Mouse (Mus musculus): ENCODE results near the gene AC131692.1.

The AC131692.1 gene

DNA sequence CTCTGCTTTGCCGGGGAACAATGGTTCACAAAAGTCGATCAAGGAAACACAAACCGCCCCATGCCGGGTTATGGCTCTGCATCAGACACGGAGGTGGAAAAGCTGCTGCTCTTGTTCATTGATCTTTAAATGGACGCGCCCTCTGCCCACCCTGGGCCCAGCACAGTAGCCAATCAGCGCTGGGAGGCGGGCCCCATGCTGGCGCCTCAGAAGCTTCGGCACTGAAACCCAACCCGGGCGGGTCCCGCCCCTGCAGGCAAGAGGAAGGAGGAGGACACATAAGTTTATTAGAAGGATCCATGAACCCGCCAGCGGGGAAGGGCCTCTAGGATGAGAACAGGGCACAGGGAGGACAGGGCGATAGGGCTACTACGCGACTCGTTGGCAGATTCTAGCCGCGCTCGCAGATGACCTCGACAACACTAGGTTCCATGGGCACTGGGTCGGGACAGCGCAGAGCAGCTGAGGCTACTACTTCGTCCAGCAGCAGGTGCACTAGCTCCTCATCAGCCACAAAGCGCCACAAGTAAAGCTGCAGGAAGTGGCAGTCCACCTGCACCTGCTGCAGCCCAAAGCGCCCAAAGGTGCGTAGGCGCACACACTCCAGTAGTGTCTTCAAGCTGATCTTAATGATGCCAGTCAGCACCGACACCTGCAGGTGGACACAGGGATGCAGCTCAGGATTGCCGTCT is 26.3 kb upstream of the AC131692.1 start, which contains the start of gene Tm7sf2:
Gene Tm7sf2 (minus strand): TSS at position 650 of the 692 bp plus-strand sequence.
- peak; percentile 93 for DNase-seq (ENCODE audit: low spot score)

- DNase-seq (ENCODE audit: low spot score), result no peak
Measured at GRCm38 (mm10) chr19:6068951-6069350, 25.3 kb upstream of the AC131692.1 start.

DNA sequence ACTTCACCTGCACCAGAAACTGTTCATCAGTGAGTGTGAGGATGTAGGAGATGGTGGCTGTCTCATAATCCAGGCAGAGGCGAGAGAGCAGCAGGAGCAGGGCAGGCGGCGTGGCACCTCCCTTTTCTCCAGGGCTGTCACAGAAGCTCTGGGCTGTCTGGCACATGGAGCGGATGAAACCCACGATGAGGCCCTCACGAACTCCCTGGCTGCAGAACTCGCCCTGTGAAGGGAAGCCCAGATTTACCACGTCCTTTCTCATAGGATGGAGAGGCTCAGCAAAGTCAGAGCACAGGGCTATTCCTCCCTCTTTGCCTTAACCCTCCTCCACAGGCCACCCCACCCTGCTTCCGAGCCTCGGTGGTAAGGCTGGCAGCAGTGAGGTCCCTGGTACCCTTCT is 24.4 kb upstream of the AC131692.1 start:
- no peak for DNase-seq (ENCODE audit: low spot score)

GRCm38 (mm10) chr19:6070571-6071250 is 23.5 kb upstream of the AC131692.1 start:
- no peak for DNase-seq (ENCODE audit: low spot score)

GRCm38 (mm10) chr19:6071261-6071660 is 23.0 kb upstream of the AC131692.1 start:
- no peak for DNase-seq (ENCODE audit: low spot score)

GRCm38 (mm10) chr19:6073889-6074288 is 20.3 kb upstream of the AC131692.1 start:
- no peak for DNase-seq (ENCODE audit: low spot score)

DNA sequence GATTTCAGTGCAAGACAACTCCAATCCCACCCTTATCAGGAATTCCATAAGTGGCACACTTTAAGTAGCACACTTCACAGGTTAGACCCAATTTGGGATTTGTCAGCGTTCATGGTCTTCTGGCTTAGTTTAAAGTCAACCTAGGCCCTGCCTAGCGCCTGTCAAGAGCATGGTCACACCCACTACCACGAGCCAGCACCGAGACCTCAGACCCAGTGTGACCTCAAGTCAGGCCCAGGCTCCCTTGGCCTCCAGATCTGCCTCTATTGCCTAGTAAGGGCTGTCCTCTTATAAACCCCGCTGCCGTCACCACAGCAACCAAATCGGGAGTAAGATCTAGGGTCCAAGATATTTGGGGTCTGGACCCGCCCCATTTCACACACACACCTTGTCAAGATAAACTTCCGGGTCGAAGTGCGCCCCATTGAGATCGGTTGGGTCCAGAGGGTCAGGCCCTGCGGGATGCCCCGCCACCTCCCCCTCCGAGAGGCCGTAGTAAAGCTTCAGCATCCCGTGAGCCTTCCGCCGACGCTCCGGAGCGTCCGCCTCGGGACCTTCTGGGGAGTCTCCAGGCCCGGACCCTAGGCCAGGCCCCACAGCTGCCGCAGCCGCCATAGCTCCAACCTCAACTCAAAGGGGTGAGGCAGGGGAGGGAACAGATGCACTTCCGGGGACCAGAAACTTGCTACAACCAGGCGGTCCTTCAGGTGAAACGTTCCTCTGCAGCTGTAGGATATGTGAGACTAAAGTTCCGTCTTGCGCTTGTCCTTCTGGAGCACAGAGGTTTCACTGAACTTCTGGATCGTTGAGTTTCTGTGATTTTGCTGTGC is 17.4 kb upstream of the AC131692.1 start, which contains the start of gene Vps51:
Gene Vps51 (minus strand): TSS at position 668 of the 830 bp plus-strand sequence.
- peak; percentile 91 for DNase-seq (ENCODE audit: low spot score)

GRCm38 (mm10) chr19:6079983-6080480 is 14.2 kb upstream of the AC131692.1 start, which contains the start of gene Tmem262:
TSS of gene Tmem262 (plus strand) at chr19:6080033.
- no peak for DNase-seq (ENCODE audit: low spot score)

DNA sequence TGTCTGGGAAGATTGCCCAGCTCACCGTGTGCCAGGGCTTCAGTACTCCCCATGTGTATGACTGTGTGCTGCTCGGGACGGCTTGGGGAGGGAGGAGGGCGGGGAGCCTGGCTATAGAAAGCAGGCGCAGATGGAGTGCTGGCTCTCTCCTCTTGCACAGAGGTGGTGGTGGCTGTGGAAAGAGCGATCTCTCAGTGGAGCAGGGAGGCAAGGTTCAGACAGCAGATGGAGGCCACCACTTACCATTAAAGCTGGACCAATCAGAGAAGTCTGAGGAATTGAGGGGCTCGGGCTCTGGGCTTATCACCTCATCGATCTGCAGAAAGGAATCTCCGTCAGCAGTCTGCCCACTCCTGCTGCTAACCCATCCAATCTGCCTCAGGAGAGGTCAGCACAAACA is 12.1 kb upstream of the AC131692.1 start, which contains the start of gene Gm28374:
Gene Gm28374 (minus strand): TSS at position 101 of the 400 bp plus-strand sequence.
- DNase-seq (ENCODE audit: low spot score), result no peak

DNA sequence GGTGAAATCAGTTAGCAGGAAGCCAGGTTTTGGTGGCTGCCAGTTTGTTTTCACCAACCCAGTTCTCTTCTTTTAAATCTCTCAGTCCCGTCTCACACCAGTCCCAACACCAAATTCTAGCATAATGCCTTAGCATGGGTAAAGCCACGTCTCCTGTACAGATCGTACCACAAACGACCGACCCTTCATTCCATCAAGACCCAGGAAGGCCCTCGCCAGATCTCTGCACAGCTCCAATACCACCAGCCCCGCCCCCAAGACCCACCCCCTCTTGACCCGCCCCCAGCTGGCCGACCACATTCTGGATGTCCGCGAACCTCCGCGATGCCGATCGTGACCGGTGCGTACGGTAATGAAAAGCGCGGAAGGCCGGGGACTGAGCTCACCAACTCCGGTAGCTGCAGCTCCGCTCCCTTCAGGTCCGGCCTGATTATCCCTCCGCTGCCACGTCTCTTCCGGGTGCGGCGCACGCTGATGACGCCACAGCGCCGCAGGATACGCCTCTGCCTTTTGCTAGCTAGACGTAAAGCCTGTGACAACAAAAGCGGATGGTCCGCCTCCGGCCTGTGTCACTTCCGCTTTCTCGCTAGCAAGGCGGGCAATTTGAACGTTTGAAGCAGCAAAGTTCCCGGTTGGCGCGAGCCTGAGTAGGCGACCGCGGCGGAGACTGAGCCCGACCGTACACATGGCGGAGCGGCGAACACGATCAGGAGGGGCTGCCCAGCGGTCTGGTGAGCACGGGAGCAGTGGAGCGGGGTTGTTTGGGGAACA is 9.6 kb upstream of the AC131692.1 start, which contains the start of the genes Zfpl1 and Cdca5:
Gene Zfpl1 (minus strand): TSS at position 479 of the 771 bp plus-strand sequence.
Gene Cdca5 (plus strand): TSS at position 506 of the 771 bp plus-strand sequence.
- DNase-seq (ENCODE audit: low spot score), result peak; percentile 95

- DNase-seq (ENCODE audit: low spot score), result peak; percentile 86
Measured at GRCm38 (mm10) chr19:6085417-6085879, 8.8 kb upstream of the AC131692.1 start.

DNA sequence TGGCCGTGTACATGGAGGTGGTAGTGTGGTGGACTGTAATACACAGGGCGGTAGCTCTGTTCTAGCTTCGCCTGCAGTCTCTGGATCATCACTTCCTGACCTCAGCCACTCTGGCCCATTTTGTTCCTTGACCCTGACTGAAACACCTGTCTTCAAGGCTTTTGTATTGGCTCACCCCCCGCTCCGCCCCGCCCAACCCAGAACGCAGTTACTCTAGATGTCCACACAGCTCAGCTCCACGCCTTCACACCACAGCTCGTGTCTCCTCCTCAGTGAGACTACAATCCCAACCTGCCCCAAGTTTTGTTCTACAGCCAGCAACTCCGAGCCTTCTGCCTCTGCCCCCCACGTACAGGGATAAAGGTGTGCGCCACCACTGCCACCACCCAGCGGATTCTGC is 5.4 kb upstream of the AC131692.1 start:
- DNase-seq (ENCODE audit: low spot score), result no peak

- no peak for DNase-seq (ENCODE audit: low spot score)
Measured at GRCm38 (mm10) chr19:6097847-6098246, 3.6 kb downstream of the AC131692.1 start.

DNA sequence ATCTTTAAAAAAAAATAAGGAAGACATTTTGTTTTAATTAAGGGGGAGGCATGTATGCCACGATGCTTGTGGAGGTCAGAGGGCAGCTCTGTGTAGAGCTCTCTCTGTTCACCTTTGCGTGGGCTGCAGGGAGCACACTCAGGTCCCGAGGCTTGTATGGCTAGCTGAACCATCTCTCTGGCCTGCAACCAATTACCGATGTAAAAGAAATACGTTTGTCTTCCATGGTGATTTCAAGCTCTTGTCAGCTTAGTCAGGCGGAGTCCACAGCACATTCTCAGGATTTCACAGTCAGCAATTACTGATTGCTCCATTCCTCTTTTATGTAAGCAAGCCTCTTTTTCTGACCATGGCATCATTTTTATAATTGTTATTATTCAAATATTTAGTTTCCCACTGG is 7.0 kb downstream of the AC131692.1 start:
- DNase-seq (ENCODE audit: low spot score), result no peak

DNA sequence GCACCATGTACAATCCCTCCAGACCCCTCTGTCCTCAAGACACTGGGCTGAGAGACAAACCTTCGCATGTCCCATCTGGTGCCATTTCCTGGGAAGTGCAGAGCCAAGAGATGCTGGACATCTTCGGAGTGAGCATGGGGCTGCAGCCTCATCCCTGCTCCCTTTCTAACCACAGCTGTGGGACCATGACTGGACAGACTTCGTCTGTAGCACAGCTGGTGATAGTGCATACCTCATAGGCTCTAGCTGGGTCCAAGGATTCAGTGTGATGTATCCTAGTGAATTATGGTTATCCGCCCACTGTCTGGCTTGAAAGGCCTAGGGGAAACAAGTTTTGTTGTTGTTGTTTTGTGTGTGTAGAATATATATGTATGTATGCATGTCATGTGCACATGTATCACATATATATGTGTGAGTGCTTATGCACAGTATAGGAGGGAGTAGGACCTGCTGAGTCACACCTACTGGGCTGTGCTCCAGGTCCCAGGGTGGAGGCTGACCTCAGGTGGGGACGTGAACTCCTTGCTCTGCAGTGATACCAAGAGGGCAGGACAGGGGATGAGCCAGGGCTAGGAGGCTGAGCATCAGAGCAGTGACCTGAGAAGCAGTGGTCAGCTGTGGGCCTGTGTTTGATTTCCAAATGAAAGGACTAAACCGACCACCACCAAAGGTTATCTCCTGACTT is 8.1 kb downstream of the AC131692.1 start:
- DNase-seq (ENCODE audit: low spot score), result no peak

DNA sequence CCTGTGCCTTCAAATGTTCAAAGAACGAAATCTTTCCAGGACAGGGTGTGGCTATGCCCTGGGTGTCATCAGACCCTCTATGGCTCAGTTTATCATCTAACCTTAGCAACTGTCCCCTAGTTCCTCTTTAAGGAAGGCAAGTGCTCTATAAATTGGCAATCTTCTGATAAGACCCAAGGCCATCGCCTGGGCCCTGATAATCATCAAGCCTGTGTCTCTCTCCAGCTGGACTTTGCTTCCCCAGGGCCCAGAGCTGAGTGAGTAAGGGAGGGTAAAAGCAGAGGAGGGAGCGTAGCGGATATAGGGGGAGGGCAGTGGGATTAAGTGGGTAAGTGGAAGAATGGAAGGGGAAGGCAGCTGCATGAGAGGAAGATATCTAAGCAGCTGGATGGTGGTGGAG is 10.3 kb downstream of the AC131692.1 start:
- peak; percentile 71 for DNase-seq (ENCODE audit: low spot score)

GRCm38 (mm10) chr19:6105586-6105985 is 11.4 kb downstream of the AC131692.1 start, which contains the start of gene Naaladl1:
TSS of gene Naaladl1 (plus strand) at chr19:6105782.
- no peak for DNase-seq (ENCODE audit: low spot score)

- no peak for DNase-seq (ENCODE audit: low spot score)
Measured at GRCm38 (mm10) chr19:6113116-6113515, 18.9 kb downstream of the AC131692.1 start.

- DNase-seq (ENCODE audit: low spot score), result no peak
Measured at GRCm38 (mm10) chr19:6116113-6116850, 22.1 kb downstream of the AC131692.1 start.
